Mouse (Mus musculus) gonadal fat pad, adult 2 months (tissue): ENCODE data around the gene Vmn2r51. TPM values are rescaled to one million over a fixed set of nuclear protein-coding genes. Genes with fewer than 3 reads are reported as not detected.
"Not testable (repeated sequence)": the region's sequence is repeated elsewhere in the genome, so short reads cannot be mapped to it uniquely, and the experiment has no call there.

Source experiments
- DNase-seq: peaks from one replicate; pipeline ENCODE4 v3.0.0-alpha.2; 2012; ENCODE audit warnings: low read depth
- polyA plus RNA-seq: library from polyadenylated mRNA; depleted of rRNA; stranded (reverse); fragments of >200 nt; gene quantifications from 2 replicates; pipeline ENCODE4 v1.2.3, GENCODE M21; 2012; rRNA removed

The Vmn2r51 gene
- polyA plus RNA-seq = not detected in 2 replicates

DNA sequence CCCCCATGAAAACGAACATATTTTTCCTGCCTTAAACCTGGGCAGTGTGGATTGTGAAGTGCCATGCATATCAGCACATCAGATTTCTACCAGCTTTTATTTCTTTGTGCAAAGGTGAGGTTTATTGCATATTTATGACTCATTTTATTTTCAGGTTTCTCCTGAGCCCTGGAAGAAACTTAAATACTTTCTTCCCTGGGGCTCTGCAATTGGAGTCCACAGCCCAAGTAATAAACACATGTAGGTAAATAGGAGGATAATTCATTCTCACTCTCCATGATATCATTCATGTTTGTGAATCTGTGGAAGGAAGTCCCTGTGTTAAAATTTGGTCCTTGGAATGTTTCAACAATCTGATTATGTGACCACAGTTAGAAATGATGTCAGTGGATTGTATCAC is at the start of gene Vmn2r51:
Gene Vmn2r51 (minus strand): TSS at position 101 of the 400 bp plus-strand sequence.
- not testable (repeated sequence) for DNase-seq

DNA sequence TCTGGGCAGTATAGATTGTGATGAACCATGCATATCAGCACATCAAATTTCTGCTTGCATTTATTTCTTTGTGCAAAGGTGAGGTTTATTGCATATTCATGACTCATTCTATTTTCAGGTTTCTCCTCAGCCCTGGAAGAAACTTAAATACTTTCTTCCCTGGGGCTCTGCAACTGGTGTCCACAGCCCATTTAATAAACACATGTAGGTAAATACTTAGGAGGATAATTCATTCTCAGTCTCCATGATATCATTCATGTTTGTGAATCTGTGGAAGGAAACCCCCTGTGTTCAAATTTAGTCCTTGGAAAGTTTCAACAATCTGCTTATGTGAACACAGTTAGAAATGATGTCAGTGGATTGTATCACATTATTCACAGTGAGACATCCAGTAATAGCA is 52.3 kb downstream of the Vmn2r51 start, which contains the start of gene Vmn2r50:
Gene Vmn2r50 (minus strand): TSS at position 101 of the 400 bp plus-strand sequence.
- DNase-seq = not testable (repeated sequence)

Other genes with a start within 250 kb of the Vmn2r51 start
- not detected in 2 replicates for gene Vmn2r48, start 152.2 kb downstream of the Vmn2r51 start, polyA plus RNA-seq
- gene Vmn2r49, start 113.5 kb downstream of the Vmn2r51 start, polyA plus RNA-seq = not detected in 2 replicates
- gene Vmn2r50, start 52.4 kb downstream of the Vmn2r51 start, polyA plus RNA-seq = not detected in 2 replicates
- not detected in 2 replicates for gene Vmn2r52, start 70.8 kb upstream of the Vmn2r51 start, polyA plus RNA-seq
- not detected in 2 replicates for gene Vmn1r66, start 172.3 kb upstream of the Vmn2r51 start, polyA plus RNA-seq